Mouse (Mus musculus) hindlimb bud, embryonic 11.5 days (tissue): ENCODE data around the gene Rprd2.
"Not testable (repeated sequence)": the region's sequence is repeated elsewhere in the genome, so short reads cannot be mapped to it uniquely, and the experiment has no call there.

ENCODE experiments used
- DNase-seq: peaks from one replicate; pipeline ENCODE4 v3.0.0-alpha.2; 2012; ENCODE audit warnings: low read depth, low spot score; ENCODE audit errors: extremely low spot score

The Rprd2 gene

DNA sequence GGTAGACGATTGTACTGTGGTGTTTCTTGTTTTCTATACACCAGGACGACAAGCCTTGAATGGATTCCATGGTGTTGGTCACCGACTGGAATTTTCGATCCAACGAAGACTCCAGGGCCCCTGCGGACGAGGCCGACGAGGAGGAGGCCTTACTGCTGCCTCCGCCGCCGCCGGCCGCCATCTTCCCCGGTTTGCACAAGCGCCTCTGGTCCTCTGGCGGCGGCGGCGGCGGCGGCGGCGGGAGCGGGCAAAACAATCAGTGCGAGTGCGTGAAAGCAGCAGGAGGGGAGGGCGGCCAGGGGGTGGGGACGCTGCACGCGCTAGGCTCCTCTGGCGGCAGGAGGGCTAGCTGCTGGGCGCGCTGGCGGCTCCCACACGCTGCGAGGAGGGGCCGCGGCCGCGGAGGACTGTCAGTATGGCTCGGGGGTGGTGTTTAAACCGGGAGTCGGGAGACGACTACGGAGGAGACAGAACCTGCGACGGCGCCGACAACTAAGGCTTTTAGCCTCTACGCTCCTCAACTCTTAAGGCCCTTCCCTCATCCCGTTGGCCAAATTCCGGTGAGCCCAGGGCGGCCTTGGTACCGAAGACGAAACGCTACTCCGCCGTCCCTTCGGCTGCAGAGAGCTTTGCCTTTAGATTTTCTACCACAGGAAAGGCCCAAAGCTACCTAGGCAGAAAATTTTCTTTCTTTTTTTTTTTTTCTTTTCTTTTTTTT is at the start of gene Rprd2:
Gene Rprd2 (minus strand): TSS at position 293 of the 718 bp plus-strand sequence.
- no peak for DNase-seq

DNA sequence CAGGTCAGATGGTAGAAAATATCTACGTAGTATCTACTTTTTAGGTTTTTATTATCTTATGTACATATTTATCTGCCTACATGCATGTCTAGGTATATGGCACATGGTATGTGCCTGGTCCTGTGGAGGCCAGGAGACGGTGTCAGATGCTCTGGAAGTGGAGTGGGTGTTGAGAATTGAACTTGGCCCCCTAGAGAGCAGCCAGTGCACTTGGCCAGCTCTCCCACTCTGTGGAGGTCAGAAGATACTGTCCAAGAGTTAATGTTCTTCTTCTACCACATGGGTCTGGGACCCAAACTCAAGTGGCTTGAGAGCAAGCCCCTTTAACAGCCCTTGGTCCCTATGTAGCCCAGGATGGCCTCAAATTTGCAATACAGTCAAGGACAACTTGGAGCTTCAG is 48.7 kb upstream of the Rprd2 start:
- no peak for DNase-seq

DNA sequence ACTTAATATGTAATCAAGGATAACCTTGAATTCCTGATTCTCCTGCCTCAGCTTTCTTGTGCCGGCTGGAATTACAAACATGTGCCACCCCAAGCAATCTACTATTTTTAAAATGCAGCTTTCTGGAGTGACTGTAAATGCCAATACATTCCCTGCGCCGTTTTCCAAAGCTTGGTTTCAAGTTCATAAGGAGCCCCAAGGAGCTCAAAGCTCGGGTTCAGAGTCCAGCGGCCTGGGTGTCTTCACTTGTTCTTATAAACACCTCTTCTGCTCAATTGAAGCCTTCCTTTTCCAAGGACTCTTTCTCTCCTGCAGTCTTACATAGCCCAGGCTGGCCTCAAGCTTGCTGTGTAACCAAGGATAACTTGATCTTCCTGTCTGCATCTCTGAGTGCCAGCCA is 47.4 kb upstream of the Rprd2 start:
- DNase-seq = no peak

DNA sequence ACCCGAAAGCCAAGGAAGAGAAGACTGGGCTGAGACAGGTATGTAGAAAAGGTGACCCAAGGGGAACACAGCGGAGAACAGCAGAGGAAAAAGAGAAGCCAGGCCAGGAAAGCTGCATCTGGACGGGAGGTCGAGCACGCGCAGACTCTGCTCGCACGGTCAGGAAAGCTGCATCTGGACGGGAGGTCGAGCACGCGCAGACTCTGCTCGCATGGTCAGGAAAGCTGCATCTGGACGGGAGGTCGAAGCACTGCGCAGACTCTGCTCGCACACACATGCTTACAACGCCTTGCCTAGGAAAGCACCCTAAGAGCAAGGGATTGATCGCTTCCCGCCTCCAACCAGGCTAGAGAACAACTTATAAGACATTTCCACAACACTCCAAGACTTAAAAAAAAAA is 46.9 kb upstream of the Rprd2 start:
- no peak for DNase-seq

GRCm38 (mm10) chr3:95865050-95865449 is 46.4 kb upstream of the Rprd2 start:
- DNase-seq = no peak

DNA sequence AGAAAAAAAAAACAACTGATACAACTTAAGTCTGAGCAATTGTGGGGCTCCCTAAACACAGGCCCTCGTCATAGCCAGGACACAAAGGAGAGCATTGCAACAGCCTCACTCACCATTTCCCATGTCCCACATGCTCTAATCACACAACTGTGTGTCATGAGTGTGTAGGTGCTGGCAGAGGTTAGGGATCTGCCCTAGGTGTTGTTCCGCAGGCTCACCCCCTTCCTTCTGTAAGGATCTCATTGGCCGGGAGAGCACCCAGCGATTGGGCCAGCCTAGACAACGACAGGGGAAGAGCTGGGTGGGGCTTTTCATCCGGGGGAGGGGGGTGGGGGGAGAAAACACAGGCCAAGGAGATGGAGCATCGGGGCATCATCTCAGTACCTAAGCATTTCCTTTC is 44.9 kb upstream of the Rprd2 start:
- DNase-seq = no peak

DNA sequence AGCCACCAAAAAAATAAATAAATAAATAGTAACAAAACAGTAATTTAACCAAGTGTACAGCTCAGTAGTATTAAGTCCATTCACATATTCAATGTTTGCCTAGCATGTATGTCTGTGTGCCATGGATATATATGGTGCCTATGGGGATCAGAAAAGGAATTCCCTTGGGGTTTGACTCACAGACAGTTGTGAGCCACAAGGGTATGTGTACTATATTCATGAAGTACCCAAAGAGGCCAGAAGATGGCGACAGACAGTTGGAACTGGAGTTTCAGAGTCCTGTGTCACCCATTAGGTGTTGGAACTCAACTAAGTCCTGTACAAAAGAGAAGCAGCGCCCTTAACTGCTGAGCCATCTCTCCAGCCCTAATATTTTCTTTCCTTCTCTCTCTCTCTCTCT is 43.1 kb upstream of the Rprd2 start:
- peak; percentile 92 for DNase-seq

DNA sequence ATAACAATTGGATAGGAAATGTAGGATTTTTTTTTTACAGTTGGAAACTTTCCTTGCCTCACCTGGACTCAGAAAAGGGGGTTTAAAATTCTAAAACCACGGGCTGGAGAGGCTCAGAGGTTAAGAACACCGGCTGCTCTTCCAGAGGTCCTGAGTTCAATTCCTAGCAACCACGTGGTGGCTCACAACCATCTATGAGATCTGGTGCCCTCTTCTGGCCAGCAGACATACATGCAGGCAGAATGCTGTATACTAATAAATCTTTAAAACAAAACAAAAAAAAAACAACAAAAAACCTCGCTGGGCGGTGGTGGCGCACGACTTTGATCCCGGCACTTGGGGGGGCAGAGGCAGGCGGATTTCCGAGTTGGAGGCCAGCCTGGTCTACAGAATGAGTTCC is 42.6 kb upstream of the Rprd2 start:
- no peak for DNase-seq

DNA sequence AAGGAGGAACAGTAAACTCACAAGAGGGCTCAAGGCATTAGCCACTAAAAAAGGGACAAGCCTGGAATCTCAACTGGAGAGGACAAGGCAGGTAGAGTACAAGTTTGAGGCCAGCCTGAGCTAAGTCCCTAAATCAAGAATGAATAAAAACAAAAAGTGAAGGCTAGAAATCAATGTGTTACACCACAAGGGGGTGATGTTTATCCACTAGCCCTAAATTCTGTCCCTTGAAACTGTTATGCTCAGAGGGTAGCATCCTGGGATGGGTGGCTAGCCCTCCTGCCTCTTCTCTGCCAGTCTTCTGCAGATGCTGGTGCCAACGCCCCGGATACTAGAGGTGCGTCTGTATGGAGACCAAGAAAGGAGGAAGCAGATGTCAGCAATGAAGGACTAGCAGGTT is 41.7 kb upstream of the Rprd2 start:
- DNase-seq = no peak

GRCm38 (mm10) chr3:95858278-95858677 is 39.6 kb upstream of the Rprd2 start:
- not testable (repeated sequence) for DNase-seq

GRCm38 (mm10) chr3:95857050-95857449 is 38.4 kb upstream of the Rprd2 start:
- not testable (repeated sequence) for DNase-seq

DNA sequence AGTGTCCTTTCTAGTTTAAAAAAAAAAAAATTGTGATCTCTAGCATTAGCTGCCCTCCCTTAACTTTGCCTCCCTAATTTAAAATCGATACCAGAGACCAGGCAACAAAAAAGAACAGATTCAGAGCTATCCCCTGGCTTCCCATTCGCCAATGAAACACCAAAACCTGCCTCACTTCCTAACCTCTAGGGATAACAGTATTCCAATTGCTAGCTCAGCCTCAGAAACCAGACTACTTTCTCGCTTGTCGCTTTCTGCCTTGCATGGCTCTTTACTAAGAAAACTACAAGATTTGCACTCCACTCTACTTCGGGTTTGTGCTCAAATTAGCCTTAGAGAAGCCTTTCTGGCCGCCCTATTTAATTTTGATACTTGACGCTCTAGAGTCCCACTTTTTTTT is 37.5 kb upstream of the Rprd2 start:
- no peak for DNase-seq

DNA sequence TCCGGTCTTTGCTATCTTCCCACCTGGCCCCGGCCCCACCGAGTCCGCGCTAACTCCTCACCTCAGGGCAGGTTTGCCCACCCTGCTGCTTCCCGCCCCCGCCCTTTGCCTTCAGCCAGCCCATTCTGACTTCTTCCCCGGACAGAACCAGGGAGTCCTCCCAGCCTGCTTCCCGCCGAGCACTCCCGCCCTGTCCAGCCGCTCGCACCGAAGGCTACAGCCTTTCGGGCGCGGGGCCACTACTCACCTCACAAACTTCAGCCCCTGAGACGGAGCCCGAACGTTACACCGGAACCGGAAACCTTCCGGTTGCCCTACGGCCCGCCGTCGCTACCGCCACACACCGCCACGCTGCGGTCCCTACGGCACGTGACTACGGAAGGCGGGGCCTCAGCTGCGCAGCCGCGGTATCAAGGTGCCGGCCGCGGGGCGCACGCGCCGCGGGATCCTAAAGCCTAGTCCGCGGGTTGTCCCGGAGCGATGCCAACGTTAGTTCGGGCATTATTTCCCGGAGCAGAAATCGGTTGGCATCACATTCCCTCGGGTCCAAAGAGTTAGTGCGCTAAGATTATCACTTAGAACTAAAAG is 36.9 kb upstream of the Rprd2 start, which contains the start of gene Prpf3:
Gene Prpf3 (minus strand): TSS at position 384 of the 588 bp plus-strand sequence.
- peak; percentile 46 for DNase-seq

DNA sequence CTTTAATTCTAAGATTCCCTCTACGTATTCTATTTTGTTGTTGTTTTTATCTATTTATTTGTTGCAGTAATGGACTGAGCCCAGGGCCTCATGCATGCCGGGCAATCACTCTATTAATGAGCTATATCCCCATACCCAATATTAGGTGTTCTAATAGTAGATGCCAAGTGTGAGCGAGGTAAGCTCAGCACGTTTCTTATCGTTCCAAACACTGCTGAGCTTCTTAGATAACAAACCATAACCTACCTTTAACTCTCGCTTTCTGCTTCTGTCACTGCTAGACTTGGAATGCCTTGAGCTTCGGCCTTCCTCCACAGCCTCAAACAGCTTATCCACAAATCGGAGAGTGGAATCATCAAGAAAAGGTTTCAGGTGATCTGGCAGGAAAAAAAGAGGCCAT is 32.7 kb upstream of the Rprd2 start:
- DNase-seq = no peak

GRCm38 (mm10) chr3:95850611-95851010 is 31.9 kb upstream of the Rprd2 start:
- no peak for DNase-seq

DNA sequence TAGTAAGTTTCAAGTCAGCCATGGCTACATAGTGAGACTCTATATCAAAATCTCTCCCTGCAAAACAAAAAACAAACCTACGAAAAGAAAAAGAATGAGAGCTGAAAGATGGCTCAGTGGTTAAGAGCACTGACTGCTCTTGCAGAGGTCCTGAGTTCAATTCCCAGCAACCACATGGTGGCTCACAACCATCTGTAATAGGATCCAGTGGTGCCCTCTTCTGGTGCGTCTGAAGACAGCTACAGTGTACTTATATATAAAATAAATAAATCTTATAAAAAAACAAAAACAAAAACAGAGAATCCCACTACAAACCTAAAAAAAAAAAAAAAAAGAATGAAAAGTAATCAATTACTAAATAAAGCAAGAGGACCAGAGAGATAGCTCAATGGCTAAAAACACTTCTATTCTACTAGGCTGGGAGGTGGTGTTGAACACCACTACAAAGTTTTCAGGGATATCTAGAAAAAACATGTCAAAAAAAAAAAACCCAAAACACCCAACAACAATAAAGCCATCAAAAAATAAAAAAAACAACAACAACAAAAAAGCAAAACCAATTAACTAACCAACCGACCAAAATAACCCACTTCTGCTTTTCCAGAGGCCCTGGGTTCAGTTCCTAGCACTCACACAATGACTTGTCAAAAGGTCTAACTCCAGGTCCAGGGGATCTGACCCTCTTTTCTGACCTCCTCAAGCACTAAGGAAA is 24.0 kb upstream of the Rprd2 start:
- DNase-seq = no peak

- no peak for DNase-seq
Measured at GRCm38 (mm10) chr3:95839250-95839649, 20.6 kb upstream of the Rprd2 start.

DNA sequence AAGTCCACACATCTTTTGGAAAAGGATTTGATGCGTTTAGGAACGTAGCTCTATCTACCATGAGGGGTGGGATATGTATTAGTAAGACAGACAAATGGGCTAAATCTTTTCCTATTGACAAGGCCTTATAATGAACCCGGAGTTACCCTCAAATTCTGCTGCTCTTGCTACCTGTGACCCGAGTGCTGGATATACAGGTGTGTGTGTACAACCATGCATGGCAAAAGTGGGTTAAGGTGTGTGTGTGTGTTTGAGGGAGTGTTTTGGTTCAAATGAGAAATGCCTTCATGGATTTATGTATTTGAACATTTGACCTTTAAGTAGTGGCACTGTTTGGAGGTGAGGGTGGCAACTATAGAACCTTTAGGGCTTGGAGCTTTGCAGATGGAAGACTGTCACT is 10.4 kb upstream of the Rprd2 start:
- DNase-seq = no peak

DNA sequence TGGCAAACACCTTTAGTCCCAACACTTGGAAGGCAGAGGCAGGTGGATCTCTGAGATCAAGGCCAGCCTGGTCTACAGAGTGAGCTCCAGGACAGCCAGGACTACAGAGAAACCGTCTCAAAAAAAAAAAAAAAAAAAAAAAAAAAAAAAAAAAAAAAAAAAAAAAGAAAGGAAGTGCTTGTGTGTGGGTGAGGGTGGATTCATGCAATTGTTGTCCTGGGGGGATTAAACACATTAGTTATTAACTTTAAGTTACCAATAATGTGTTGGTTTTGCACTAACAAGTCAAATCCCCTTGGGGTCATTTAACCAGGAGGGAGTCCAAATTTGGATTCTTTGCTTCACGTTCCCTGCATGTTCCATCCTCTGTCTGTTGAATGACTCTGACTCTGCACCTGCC is 7.6 kb upstream of the Rprd2 start:
- DNase-seq = no peak

DNA sequence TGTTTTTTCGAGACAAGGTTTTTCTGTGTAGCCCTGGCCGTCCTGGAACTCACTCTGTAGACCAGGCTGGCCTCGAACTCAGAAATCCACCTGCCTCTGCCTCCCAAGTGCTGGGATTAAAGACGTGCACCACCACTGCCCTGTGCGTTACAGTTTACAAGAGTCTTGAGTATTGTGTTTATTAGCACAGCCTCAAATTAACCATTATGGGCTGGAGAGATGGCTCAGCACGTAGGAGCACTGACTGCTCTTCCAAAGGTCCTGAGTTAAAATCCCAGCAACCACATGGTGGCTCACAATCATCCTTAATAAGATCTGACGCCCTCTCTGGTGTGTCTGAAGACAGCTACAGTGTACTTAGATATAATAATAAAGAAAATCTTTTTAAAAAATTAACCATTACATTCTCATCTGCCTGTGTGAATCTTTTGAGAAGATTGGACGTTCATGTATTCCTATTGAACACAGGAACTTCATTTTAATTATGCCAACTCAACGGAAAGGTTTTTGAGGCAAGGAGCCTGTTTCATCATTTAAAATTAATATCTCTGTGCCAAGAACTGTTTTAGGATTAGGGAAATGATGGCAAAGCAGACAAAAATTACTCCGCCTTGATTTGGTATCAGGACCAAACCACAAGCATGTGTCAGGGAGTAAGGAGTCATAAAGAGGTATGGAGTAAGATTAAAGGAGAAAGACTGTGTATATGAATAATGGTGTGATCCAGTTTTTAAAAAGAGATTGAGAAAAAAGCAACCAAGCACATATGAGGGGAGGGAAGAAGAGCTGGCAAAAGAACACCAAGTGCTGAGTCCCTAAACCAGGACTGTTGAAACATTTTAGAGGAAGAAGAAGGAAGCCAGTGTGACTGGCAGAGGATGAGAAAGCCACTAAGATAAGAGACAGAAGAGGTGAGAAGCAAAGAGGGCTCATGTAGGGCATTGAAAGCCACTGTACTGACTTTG is 1.7 kb upstream of the Rprd2 start:
- DNase-seq = no peak

- DNase-seq = peak; percentile 95
Measured at GRCm38 (mm10) chr3:95819351-95819985, 805 bp upstream of the Rprd2 start.
